Mouse (Mus musculus): ENCODE results near the gene Taf6l. TPM values are rescaled to one million over a fixed set of nuclear protein-coding genes. Genes with fewer than 3 reads are reported as not detected.

Taf6l gene
- polyA plus RNA-seq (2012; rRNA removed), result 7.7 and 8.4 TPM in 2 replicates

GRCm38 (mm10) chr19:8786008-8786781 is at the start of gene Taf6l:
Gene Taf6l (minus strand): TSS chr19:8786417.
- peak; percentile 79 for DNase-seq (ENCODE audit: low spot score)

- DNase-seq (ENCODE audit: low spot score), result no peak
Observed at GRCm38 (mm10) chr19:8832971-8833370, 46.8 kb upstream of the Taf6l start.

GRCm38 (mm10) chr19:8831262-8831661 is 45.0 kb upstream of the Taf6l start:
- no peak for DNase-seq (ENCODE audit: low spot score)

GRCm38 (mm10) chr19:8830664-8831063 is 44.4 kb upstream of the Taf6l start:
- DNase-seq (ENCODE audit: low spot score), result no peak

GRCm38 (mm10) chr19:8829660-8830059 is 43.4 kb upstream of the Taf6l start, which contains the start of gene AC129217.1:
Gene AC129217.1 (plus strand): TSS chr19:8829773.
- no peak for DNase-seq (ENCODE audit: low spot score)

- no peak for DNase-seq (ENCODE audit: low spot score)
Observed at GRCm38 (mm10) chr19:8822696-8823095, 36.5 kb upstream of the Taf6l start.

- no peak for DNase-seq (ENCODE audit: low spot score)
Observed at GRCm38 (mm10) chr19:8821146-8821545, 34.9 kb upstream of the Taf6l start.

GRCm38 (mm10) chr19:8820424-8820956 is 34.3 kb upstream of the Taf6l start:
- no peak for DNase-seq (ENCODE audit: low spot score)

GRCm38 (mm10) chr19:8819596-8820423 is 33.6 kb upstream of the Taf6l start, which contains the start of gene Hnrnpul2:
Gene Hnrnpul2 (plus strand): TSS chr19:8820010.
- peak; percentile 97 for DNase-seq (ENCODE audit: low spot score)

- peak; percentile 81 for DNase-seq (ENCODE audit: low spot score)
Observed at GRCm38 (mm10) chr19:8818801-8819595, 32.8 kb upstream of the Taf6l start, which contains the start of gene Ttc9c. Gene Ttc9c (minus strand): TSS chr19:8819333.

GRCm38 (mm10) chr19:8818301-8818798 is 32.1 kb upstream of the Taf6l start:
- DNase-seq (ENCODE audit: low spot score), result no peak

- DNase-seq (ENCODE audit: low spot score), result no peak
Observed at GRCm38 (mm10) chr19:8817001-8817400, 30.8 kb upstream of the Taf6l start.

GRCm38 (mm10) chr19:8815812-8816211 is 29.6 kb upstream of the Taf6l start:
- DNase-seq (ENCODE audit: low spot score), result no peak

- no peak for DNase-seq (ENCODE audit: low spot score)
Observed at GRCm38 (mm10) chr19:8806810-8807209, 20.6 kb upstream of the Taf6l start.

- DNase-seq (ENCODE audit: low spot score), result no peak
Observed at GRCm38 (mm10) chr19:8803879-8804660, 17.9 kb upstream of the Taf6l start.

GRCm38 (mm10) chr19:8803204-8803780 is 17.1 kb upstream of the Taf6l start:
- DNase-seq (ENCODE audit: low spot score), result no peak

GRCm38 (mm10) chr19:8802130-8802821 is 16.1 kb upstream of the Taf6l start, which contains the start of gene Zbtb3:
Gene Zbtb3 (plus strand): TSS chr19:8802555.
- DNase-seq (ENCODE audit: low spot score), result peak; percentile 64

- DNase-seq (ENCODE audit: low spot score), result no peak
Observed at GRCm38 (mm10) chr19:8798947-8799315, 12.7 kb upstream of the Taf6l start.

- DNase-seq (ENCODE audit: low spot score), result peak; percentile 61
Observed at GRCm38 (mm10) chr19:8798264-8798946, 12.2 kb upstream of the Taf6l start, which contains the start of gene Polr2g. Gene Polr2g (minus strand): TSS chr19:8798577.

Measured in urinary bladder, adult 2 months (tissue).